Mouse (Mus musculus) erythroblast, embryonic 14.5 days (primary cell): ENCODE results near the gene Fbxo22. TPM values are rescaled to one million over a fixed set of nuclear protein-coding genes. Genes with fewer than 3 reads are reported as not detected.

Experiments
- H3K27me3 ChIP-seq: 2 replicates; pipeline ENCODE4 v1.6.1; 2012; ENCODE audit warnings: inconsistent platforms; ENCODE audit not compliant: control insufficient read depth
- H3K36me3 ChIP-seq: 2 replicates; pipeline ENCODE4 v1.6.1; 2012; ENCODE audit warnings: mild to moderate bottlenecking, inconsistent platforms; ENCODE audit not compliant: control insufficient read depth
- H3K4me1 ChIP-seq: 2 replicates; pipeline ENCODE4 v1.6.1; 2012; ENCODE audit warnings: inconsistent platforms; ENCODE audit not compliant: control insufficient read depth
- H3K4me3 ChIP-seq: replicated peaks from 2 replicates; pipeline ENCODE3; 2012; ENCODE audit warnings: moderate library complexity, mild to moderate bottlenecking, inconsistent platforms
- H3K9me3 ChIP-seq: 2 replicates; pipeline ENCODE4 v1.6.1; 2012; ENCODE audit warnings: low read length, inconsistent platforms, mixed read lengths; ENCODE audit not compliant: control insufficient read depth
- GATA1 ChIP-seq: IDR thresholded peaks from 2 replicates; pipeline ENCODE4 v1.6.1; 2012; ENCODE audit warnings: low read length, inconsistent platforms, mixed read lengths
- TAL1 ChIP-seq: IDR thresholded peaks from 3 replicates; pipeline ENCODE4 v1.6.1; 2012; ENCODE audit warnings: low read length, inconsistent platforms, mixed read lengths
- polyA plus RNA-seq: library from polyadenylated mRNA; stranded (reverse); fragments of >175 nt; gene quantifications from 2 replicates; pipeline ENCODE4 v1.2.3, GENCODE M21; 2012

The Fbxo22 gene
- polyA plus RNA-seq, 1 experiment, result 0.19 TPM

DNA sequence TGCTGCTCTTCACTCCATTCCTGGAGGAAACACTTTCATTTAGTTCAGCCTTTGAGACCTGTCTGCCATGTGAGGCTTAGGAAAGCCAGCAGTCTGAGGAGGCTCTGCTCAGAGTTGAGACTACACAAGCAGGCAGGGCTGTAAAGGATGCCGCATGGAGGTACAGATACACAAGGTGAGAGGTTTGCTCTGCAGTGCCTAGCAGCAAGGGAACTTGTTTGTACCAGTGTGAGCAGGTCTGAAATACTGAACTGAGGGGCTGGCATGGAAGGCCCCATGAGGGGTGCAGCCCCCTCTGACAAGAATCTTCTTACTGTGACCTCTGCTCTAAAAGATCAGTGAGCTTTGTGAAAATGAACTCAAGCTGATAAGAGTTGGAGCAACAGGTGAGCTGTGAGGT, 4.7 kb downstream of the Fbxo22 start:
- H3K4me1 ChIP-seq, result peaks cover 18% of the 10 kb centered on the region
- peaks cover 2% of the 10 kb centered on the region; the same call in 1 of the 2 replicates for H3K9me3 ChIP-seq
- H3K27me3 ChIP-seq, result no peaks in the 10 kb centered on the region
- TF ChIP-seq TAL1 (no peak), GATA1 (no peak)
- H3K4me3 ChIP-seq, result no peak overlapping the region
- H3K36me3 ChIP-seq, result peaks cover 57% of the 10 kb centered on the region

DNA sequence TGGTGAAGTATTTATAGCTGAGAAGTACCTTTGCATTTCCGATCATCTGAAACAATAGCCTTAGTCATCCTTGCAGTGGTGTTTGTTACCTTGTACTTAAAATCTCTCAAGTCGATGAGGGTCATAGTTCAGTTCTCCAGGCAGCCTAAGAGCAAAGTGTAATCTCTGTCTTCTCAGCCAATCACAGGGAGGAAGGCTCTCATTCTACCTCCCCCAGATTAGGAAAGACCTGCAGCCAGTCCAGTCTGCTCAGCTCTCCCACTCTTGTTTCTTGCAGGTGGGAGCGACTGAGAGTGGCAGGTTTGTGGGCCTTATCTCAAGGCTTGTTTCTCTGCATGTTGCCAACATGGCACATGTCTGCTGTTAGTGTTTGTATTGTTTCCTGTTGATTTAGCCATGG, 6.3 kb downstream of the Fbxo22 start:
- no peaks in the 10 kb centered on the region for H3K27me3 ChIP-seq
- no peaks in the 10 kb centered on the region for H3K9me3 ChIP-seq
- peaks cover 72% of the 10 kb centered on the region for H3K36me3 ChIP-seq
- peaks cover 3% of the 10 kb centered on the region for H3K4me1 ChIP-seq
- TF ChIP-seq GATA1, result no peak
- TF ChIP-seq TAL1, result no peak
- H3K4me3 ChIP-seq, result no peak overlapping the region

DNA sequence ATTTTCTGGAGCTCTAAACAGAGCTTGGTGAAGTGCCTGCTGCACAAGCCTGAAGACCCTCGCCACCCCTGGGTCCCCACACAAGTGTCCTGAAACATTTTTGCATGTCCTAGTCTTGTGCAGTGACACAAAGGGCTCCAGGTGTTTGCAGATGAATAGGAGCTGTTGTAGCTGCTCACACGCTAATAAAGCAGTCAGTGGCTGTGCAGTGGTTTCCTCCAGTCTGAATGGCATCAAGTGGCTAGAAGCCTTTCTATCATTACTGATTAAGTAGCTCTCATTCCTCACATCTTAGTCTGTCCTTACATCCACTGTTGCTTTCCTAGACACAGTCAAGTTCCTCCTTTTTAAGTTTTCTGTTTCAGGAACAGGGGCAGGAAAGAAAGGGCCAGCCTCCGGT, 6.9 kb downstream of the Fbxo22 start:
- Histone ChIP-seq H3K27me3 (no peaks in the 10 kb centered on the region), H3K4me3 (no peak overlapping the region), H3K9me3 (no peaks in the 10 kb centered on the region), H3K4me1 (peaks cover 3% of the 10 kb centered on the region), H3K36me3 (peaks cover 78% of the 10 kb centered on the region)
- TF ChIP-seq GATA1 (no peak), TAL1 (no peak)

DNA sequence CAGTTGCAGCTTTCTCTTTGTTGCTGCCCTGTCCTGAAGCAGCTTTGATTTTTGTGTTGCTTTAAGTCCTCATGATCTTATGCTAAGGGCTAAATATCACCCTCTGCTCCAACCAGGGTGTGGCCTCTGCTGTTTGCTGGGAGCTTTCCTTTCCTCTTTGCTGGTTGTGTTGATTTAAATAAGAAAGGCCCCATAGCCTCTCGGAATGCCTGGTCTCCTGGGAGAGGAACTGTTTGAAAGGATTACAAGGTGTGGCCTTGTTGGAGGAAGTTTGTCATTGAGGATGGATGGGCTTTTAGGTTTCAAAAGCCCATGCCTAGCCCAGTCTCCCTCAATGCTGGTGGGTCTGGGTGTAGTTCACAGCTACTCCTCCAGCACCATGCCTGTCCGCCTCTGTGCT, 7.4 kb downstream of the Fbxo22 start:
- Histone ChIP-seq H3K4me1 (peaks cover 3% of the 10 kb centered on the region), H3K4me3 (no peak overlapping the region), H3K36me3 (peaks cover 82% of the 10 kb centered on the region), H3K27me3 (no peaks in the 10 kb centered on the region), H3K9me3 (no peaks in the 10 kb centered on the region)
- TF ChIP-seq GATA1, result no peak
- no peak for TF ChIP-seq TAL1

DNA sequence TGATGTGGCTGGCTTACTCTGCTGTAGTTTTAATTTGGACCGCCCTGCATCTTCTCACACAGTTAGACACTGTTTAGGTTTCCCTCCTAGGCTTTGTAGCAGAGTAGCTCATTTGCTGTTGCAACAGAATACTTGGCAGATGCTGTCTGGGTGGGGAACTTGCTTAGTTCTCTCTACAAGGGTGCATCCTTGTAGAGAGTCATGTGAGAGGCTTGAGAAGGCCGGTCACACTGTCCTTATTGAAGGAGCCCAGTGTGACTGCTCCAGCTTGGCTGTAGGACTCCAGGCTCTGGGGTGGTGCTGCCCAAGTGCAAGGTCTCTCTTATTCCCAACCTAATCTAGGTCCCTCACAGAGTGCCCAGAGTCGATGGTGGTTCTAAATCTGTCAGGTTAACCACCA, 8.7 kb downstream of the Fbxo22 start:
- no peaks in the 10 kb centered on the region for H3K9me3 ChIP-seq
- TF ChIP-seq GATA1, result no peak
- TF ChIP-seq TAL1, result no peak
- no peak overlapping the region for H3K4me3 ChIP-seq
- no peaks in the 10 kb centered on the region; the same call in 1 of the 2 replicates for H3K4me1 ChIP-seq
- H3K36me3 ChIP-seq, result peaks cover 89% of the 10 kb centered on the region
- no peaks in the 10 kb centered on the region for H3K27me3 ChIP-seq

DNA sequence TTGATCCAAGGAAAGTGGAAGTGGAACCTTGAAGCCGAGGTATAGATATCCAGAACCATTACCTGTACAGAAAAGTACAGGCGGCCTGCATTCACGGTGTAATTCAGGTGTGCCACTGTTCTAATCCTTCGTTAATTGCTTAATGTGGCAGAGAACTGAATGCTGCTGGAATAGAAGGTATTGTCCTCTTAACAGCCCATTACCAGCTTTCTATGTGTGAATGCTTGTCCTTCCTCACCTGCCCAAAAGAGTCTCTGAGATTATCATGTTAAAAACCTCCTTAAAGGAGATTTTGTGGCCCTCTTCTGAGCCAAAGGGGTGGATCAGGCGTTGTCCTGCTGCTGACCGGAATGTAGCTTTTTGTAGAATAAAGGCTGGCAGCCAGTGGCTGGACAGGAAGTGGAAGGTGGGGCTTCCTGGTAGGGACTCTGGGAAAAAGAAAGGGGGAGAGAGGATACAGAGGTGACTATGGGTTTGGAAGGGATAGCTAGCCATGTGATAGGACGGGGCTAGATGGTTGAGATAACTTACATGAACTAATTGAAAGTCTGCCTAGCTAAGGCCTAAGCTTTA, 16.5 kb downstream of the Fbxo22 start:
- no peak for TF ChIP-seq GATA1
- no peak for TF ChIP-seq TAL1
- Histone ChIP-seq H3K36me3 (peaks cover 41% of the 10 kb centered on the region), H3K9me3 (peaks cover 3% of the 10 kb centered on the region; the same call in 1 of the 2 replicates), H3K4me3 (no peak overlapping the region), H3K27me3 (no peaks in the 10 kb centered on the region), H3K4me1 (no peaks in the 10 kb centered on the region)

DNA sequence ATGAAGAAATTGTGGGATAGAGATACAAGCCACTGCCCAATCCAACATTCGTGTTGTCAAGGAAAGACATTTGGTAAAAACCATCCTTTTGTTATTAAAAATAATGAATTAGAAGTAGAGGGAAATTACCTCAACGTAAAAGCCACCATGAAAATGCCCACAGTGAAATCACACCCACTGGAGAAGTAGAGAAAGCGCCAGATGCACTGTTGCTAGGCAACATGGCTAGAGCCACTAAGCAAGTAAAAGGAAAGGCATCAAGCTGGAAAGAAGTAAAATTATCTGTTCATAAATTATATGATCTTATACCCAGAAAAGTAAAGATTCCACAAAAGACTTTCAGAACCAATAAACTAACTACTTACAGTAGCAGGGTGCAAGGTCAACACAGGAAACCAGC, 17.5 kb downstream of the Fbxo22 start:
- no peak overlapping the region for H3K4me3 ChIP-seq
- H3K4me1 ChIP-seq, result no peaks in the 10 kb centered on the region
- peaks cover 31% of the 10 kb centered on the region for H3K36me3 ChIP-seq
- H3K27me3 ChIP-seq, result no peaks in the 10 kb centered on the region
- H3K9me3 ChIP-seq, result peaks cover 3% of the 10 kb centered on the region; the same call in 1 of the 2 replicates
- no peak for TF ChIP-seq TAL1
- no peak for TF ChIP-seq GATA1

DNA sequence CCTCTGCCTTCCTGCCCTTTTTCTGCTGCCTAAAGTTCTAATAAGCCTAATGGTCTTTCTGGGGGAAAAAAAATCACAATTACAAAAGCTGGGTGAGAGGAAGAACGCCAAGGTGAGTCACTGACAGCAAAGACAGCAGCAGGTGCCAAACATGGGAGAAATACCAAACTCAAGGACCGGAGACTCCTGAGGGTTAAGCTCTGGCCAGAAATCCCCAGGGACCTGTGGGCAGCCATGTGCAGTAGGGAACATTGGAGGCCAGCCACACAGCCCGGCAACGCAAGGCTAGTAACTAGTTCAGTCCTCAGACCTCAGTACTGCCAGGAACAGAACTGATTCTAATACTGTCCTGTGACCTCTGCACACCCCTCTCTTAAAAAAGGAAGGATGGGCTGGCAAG, 19.4 kb downstream of the Fbxo22 start:
- H3K27me3 ChIP-seq, result no peaks in the 10 kb centered on the region
- no peak overlapping the region for H3K4me3 ChIP-seq
- TF ChIP-seq TAL1 (no peak), GATA1 (no peak)
- H3K9me3 ChIP-seq, result peaks cover 2% of the 10 kb centered on the region; the same call in 1 of the 2 replicates
- H3K4me1 ChIP-seq, result no peaks in the 10 kb centered on the region
- H3K36me3 ChIP-seq, result peaks cover 14% of the 10 kb centered on the region

DNA sequence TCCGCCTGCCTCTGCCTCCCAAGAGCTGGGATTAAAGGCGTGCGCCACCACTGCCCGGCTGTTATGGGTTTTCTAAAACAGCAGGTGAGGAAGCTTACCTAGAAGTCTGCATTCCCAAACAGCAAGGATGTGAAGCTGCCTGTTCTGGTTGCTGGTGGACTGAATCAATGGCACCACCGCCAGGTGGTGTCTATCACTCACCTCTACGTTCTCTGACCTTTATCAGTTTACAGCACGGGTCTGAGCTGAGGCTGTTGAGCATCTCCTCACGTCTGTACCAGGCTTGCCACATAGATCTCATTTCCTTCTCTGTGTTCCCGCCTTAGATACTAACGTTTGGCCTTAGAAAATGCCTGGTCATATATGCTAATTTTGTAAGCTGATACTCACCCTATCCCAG, 20.3 kb downstream of the Fbxo22 start:
- no peaks in the 10 kb centered on the region for H3K27me3 ChIP-seq
- no peaks in the 10 kb centered on the region for H3K4me1 ChIP-seq
- peaks cover 7% of the 10 kb centered on the region for H3K36me3 ChIP-seq
- H3K4me3 ChIP-seq, result no peak overlapping the region
- no peaks in the 10 kb centered on the region; the same call in 1 of the 2 replicates for H3K9me3 ChIP-seq
- no peak for TF ChIP-seq TAL1
- no peak for TF ChIP-seq GATA1

DNA sequence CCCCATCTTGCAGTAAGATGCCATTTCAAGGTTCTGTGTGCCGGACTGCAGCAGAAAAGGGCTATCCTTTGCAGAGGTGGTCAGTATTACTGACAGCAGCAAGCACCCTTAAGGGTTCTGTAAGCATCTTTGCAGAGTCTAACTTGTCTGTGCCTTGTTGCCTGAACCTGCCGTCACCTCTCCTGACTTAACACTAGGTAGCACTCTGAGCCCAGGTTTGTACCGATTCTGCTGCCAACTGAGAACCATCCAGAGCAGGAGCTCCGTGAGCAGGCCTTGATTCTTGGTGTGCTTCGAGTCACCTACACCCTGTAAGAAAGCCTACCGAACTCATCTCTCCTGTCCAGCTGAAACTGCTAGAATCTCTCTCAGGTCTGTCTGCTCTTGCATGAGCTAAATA, 22.8 kb downstream of the Fbxo22 start:
- Histone ChIP-seq H3K36me3 (no peaks in the 10 kb centered on the region), H3K4me1 (no peaks in the 10 kb centered on the region), H3K27me3 (no peaks in the 10 kb centered on the region), H3K4me3 (no peak overlapping the region), H3K9me3 (peaks cover 3% of the 10 kb centered on the region)
- TF ChIP-seq GATA1 (no peak), TAL1 (no peak)

DNA sequence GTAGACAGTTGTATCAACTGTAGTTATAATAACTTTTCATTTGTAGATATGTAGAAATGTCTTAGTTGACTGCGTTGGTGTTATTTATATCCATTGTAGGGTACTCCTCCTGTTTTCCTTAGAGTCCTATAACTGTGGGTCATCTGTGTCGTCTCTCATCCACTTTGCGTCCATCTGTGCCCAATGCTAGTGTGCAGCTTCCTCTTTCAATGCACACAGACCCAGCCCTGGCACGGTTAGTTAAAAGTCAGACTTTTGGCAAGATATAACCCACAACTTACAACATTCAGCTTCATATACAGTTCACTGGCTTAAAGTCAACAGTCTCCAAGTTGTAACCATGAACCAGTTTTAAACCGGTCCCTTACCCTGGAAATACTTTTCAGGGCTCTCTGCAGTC, 23.4 kb downstream of the Fbxo22 start:
- H3K27me3 ChIP-seq, result no peaks in the 10 kb centered on the region
- no peak overlapping the region for H3K4me3 ChIP-seq
- TF ChIP-seq GATA1, result no peak
- no peak for TF ChIP-seq TAL1
- no peaks in the 10 kb centered on the region for H3K4me1 ChIP-seq
- H3K9me3 ChIP-seq, result peaks cover 3% of the 10 kb centered on the region
- no peaks in the 10 kb centered on the region for H3K36me3 ChIP-seq
